Mouse (Mus musculus) liver, postnatal 0 days (tissue): ENCODE results near the gene Ppid. TPM values are rescaled to one million over a fixed set of nuclear protein-coding genes. Genes with fewer than 3 reads are reported as not detected.

Experiments
- ATAC-seq: fragments of 200-750 bp; cut with Nextera tagmentation; 2 replicates; pipeline ENCODE4 v1.8.0; 2017; ENCODE audit warnings: mild to moderate bottlenecking, moderate library complexity
- DNase-seq: peaks from one replicate; pipeline ENCODE4 v3.0.0-alpha.2; 2016
- H3K27ac ChIP-seq: fragments of 300-500 bp; sonication (generic); 2 replicates; pipeline ENCODE4 v1.5.1; 2014; ENCODE audit warnings: antibody characterized with exemption, moderate library complexity, mild to moderate bottlenecking, low read depth
- H3K27me3 ChIP-seq: fragments of 300-500 bp; sonication (generic); 2 replicates; pipeline ENCODE4 v1.6.1; 2014; ENCODE audit warnings: low read length, control low read depth, mixed read lengths; ENCODE audit not compliant: insufficient read depth
- H3K36me3 ChIP-seq: fragments of 300-500 bp; sonication (generic); replicated peaks from 2 replicates; pipeline ENCODE4 v1.6.1; 2014; ENCODE audit warnings: mild to moderate bottlenecking, control low read depth, low read length, moderate library complexity, mixed read lengths; ENCODE audit not compliant: insufficient read depth
- H3K4me1 ChIP-seq: fragments of 300-500 bp; sonication (generic); 2 replicates; pipeline ENCODE4 v1.6.1; 2014; ENCODE audit warnings: antibody characterized with exemption, mild to moderate bottlenecking, control low read depth; ENCODE audit not compliant: insufficient read depth
- H3K4me2 ChIP-seq: fragments of 300-500 bp; sonication (generic); 2 replicates; pipeline ENCODE4 v1.6.1; 2014; ENCODE audit warnings: low read depth, mild to moderate bottlenecking, low read length, moderate library complexity, mixed read lengths
- H3K4me3 ChIP-seq: fragments of 300-500 bp; sonication (generic); 2 replicates; pipeline ENCODE4 v1.5.1; 2014; ENCODE audit warnings: low read depth, low read length
- H3K9ac ChIP-seq: fragments of 300-500 bp; sonication (generic); replicated peaks from 2 replicates; pipeline ENCODE4 v1.6.1; 2014; ENCODE audit warnings: mild to moderate bottlenecking, moderate library complexity
- H3K9me3 ChIP-seq: fragments of 300-500 bp; sonication (generic); 2 replicates; pipeline ENCODE4 v1.6.1; 2016; ENCODE audit warnings: mild to moderate bottlenecking, control low read depth, low read length, mixed read lengths
- CTCF ChIP-seq: sonication (generic); IDR thresholded peaks from 2 replicates; pipeline ENCODE4 v1.5.1; 2016; ENCODE audit warnings: antibody characterized with exemption, low read depth
- EP300 ChIP-seq: IDR thresholded peaks from 2 replicates; pipeline ENCODE4 v1.6.1; 2016; ENCODE audit warnings: antibody characterized with exemption, low read depth, mild to moderate bottlenecking
- WGBS: fragments of 180-500 bp; shearing (Covaris S2); extraction: QIAGEN DNeasy Blood & Tissue Kit; methylation state at CpG from one replicate; pipeline ENCODE4 v1.1.7; 2014; ENCODE audit not compliant: insufficient replicate concordance; 5-methylcytosine and 5-hydroxymethylcytosine counted together
- polyA plus RNA-seq: library from polyadenylated mRNA; unstranded; fragments of >200 nt; fragmentation: Nextera tagmentation; extraction: Ambion mirVana; gene quantifications from 2 replicates; pipeline ENCODE4 v1.2.1, GENCODE M21; 2015

The Ppid gene
- polyA plus RNA-seq, 1 experiment from 2014 or later = 36.6 TPM

GRCm38 (mm10) chr3:79576865-79577264 is 14.3 kb upstream of the Ppid start:
- no peak overlapping the region for H3K27ac ChIP-seq
- H3K9me3 ChIP-seq = no peaks in the 10 kb centered on the region
- H3K36me3 ChIP-seq = no peaks in the 10 kb centered on the region
- ATAC-seq (no peak), DNase-seq (no peak)
- TF ChIP-seq CTCF = no peak
- no peak for TF ChIP-seq EP300
- H3K4me1 ChIP-seq = peaks cover 14% of the 10 kb centered on the region
- H3K27me3 ChIP-seq = no peaks in the 10 kb centered on the region
- no peak overlapping the region for H3K4me3 ChIP-seq
- no peak overlapping the region for H3K9ac ChIP-seq
- H3K4me2 ChIP-seq = no peak overlapping the region
- 38% methylated on average over 5 of the region's 5 CpGs for WGBS

- H3K27ac ChIP-seq = no peak overlapping the region
- no peak overlapping the region for H3K4me2 ChIP-seq
- TF ChIP-seq CTCF (no peak), EP300 (no peak)
- no peaks in the 10 kb centered on the region for H3K9me3 ChIP-seq
- 70% methylated on average over 6 of the region's 6 CpGs for WGBS
- H3K4me1 ChIP-seq = peaks cover 14% of the 10 kb centered on the region
- no peak overlapping the region for H3K4me3 ChIP-seq
- H3K27me3 ChIP-seq = no peaks in the 10 kb centered on the region
- ATAC-seq (no peak), DNase-seq (no peak)
- no peaks in the 10 kb centered on the region for H3K36me3 ChIP-seq
- no peak overlapping the region for H3K9ac ChIP-seq
Observed at GRCm38 (mm10) chr3:79577606-79578005, 13.5 kb upstream of the Ppid start.

GRCm38 (mm10) chr3:79578164-79578563 is 13.0 kb upstream of the Ppid start:
- Histone ChIP-seq H3K9ac (no peak overlapping the region), H3K27ac (no peak overlapping the region), H3K4me3 (no peak overlapping the region), H3K36me3 (no peaks in the 10 kb centered on the region), H3K27me3 (no peaks in the 10 kb centered on the region), H3K4me2 (no peak overlapping the region), H3K4me1 (peaks cover 11% of the 10 kb centered on the region), H3K9me3 (no peaks in the 10 kb centered on the region)
- ATAC-seq (no peak), DNase-seq (no peak)
- TF ChIP-seq CTCF (no peak), EP300 (no peak)
- 76% methylated on average over 6 of the region's 6 CpGs for WGBS

GRCm38 (mm10) chr3:79579891-79580575 is 11.1 kb upstream of the Ppid start:
- Histone ChIP-seq H3K4me2 (0 out of 2 replicates have a peak overlapping the region, but pooled peaks have one; percentile 13), H3K9me3 (no peaks in the 10 kb centered on the region), H3K4me1 (peaks cover 11% of the 10 kb centered on the region), H3K9ac (no peak overlapping the region), H3K36me3 (no peaks in the 10 kb centered on the region), H3K4me3 (no peak overlapping the region), H3K27ac (peak overlapping the region; percentile 84), H3K27me3 (no peaks in the 10 kb centered on the region)
- WGBS = 47% methylated on average over 5 of the region's 5 CpGs
- DNase-seq (no peak), ATAC-seq (peak; percentile 92)
- TF ChIP-seq CTCF = no peak
- TF ChIP-seq EP300 = peak; percentile 99

GRCm38 (mm10) chr3:79586804-79587203 is 4.3 kb upstream of the Ppid start:
- TF ChIP-seq EP300 (no peak), CTCF (peak; percentile 99)
- peak; percentile 68 for ATAC-seq
- Histone ChIP-seq H3K9ac (no peak overlapping the region), H3K4me1 (peaks cover 3% of the 10 kb centered on the region; the same call in 1 of the 2 replicates), H3K4me3 (no peak overlapping the region), H3K27ac (no peak overlapping the region), H3K4me2 (no peak overlapping the region), H3K27me3 (no peaks in the 10 kb centered on the region), H3K9me3 (no peaks in the 10 kb centered on the region), H3K36me3 (no peaks in the 10 kb centered on the region)
- WGBS = 2% methylated on average over 6 of the region's 6 CpGs
- DNase-seq = peak; percentile 92

GRCm38 (mm10) chr3:79589671-79590070 is 1.5 kb upstream of the Ppid start:
- H3K4me2 ChIP-seq = no peak overlapping the region
- H3K27me3 ChIP-seq = no peaks in the 10 kb centered on the region
- H3K27ac ChIP-seq = no peak overlapping the region
- H3K9ac ChIP-seq = no peak overlapping the region
- ATAC-seq (no peak), DNase-seq (no peak)
- H3K9me3 ChIP-seq = no peaks in the 10 kb centered on the region
- WGBS = 67% methylated on average over 2 of the region's 2 CpGs
- H3K4me1 ChIP-seq = peaks cover 9% of the 10 kb centered on the region; the same call in 1 of the 2 replicates
- no peak overlapping the region for H3K4me3 ChIP-seq
- peaks cover 9% of the 10 kb centered on the region for H3K36me3 ChIP-seq
- TF ChIP-seq EP300 (no peak), CTCF (no peak)
